ENCODE assay signal across 8 mouse cellular contexts in genomic region chr13:68581747-68582516, GRCm38 (mm10). TPM values are rescaled to one million over a fixed set of nuclear protein-coding genes. Genes with fewer than 3 reads are reported as not detected.
DNase-seq lines count a peak whose midpoint lies in the region; ATAC-seq and TF ChIP-seq lines count a peak whose summit lies in the region.

TSS of gene Mtrr (minus strand) at chr13:68582149.
TSS of gene Fastkd3 (plus strand) at chr13:68582234.

- no peaks in the 10 kb centered on the region for H3K27me3 ChIP-seq in G1E (ENCODE audit: insufficient read depth, low read length)
- H3K27me3 ChIP-seq in forebrain, embryonic 16.5 days (replicated peaks; ENCODE audit: control insufficient read depth, insufficient read depth, low read length): no peaks in the 10 kb centered on the region
- H3K27me3 ChIP-seq in lung, embryonic 14.5 days (ENCODE audit: insufficient read depth, low read length): no peaks in the 10 kb centered on the region
- no peaks in the 10 kb centered on the region for H3K27me3 ChIP-seq in thymus, adult 2 months (ENCODE audit: control insufficient read depth, insufficient read depth, low read length)

- TF ChIP-seq POLR2A in olfactory bulb, adult 2 months (IDR thresholded peaks at IDR 0.05; ENCODE audit: insufficient read depth, low read depth, low read length): peak; percentile 95
- peak; percentile 81 for TF ChIP-seq POLR2A in thymus, adult 2 months (IDR thresholded peaks at IDR 0.05; ENCODE audit: control insufficient read depth, extremely low read depth, insufficient read depth, low read length, poor library complexity)

- peak within 1 kb of the TSS; percentile 76 for H3K4me3 ChIP-seq in G1E (ENCODE audit: low read depth, low read length)
- peak within 1 kb of the TSS; percentile 89 for H3K4me3 ChIP-seq in forebrain, embryonic 16.5 days (replicated peaks; ENCODE audit: low read length)
- peak within 1 kb of the TSS; percentile 85 for H3K4me3 ChIP-seq in layer of hippocampus, adult 2 months
- H3K4me3 ChIP-seq in lung, embryonic 14.5 days (ENCODE audit: low read depth, low read length): peak within 1 kb of the TSS; percentile 82
- peak within 1 kb of the TSS; percentile 81 for H3K4me3 ChIP-seq in olfactory bulb, adult 2 months (ENCODE audit: insufficient read depth, low read depth, low read length)
- peak within 1 kb of the TSS; percentile 71 for H3K4me3 ChIP-seq in thymus, adult 2 months (ENCODE audit: control insufficient read depth, insufficient read depth, low read length)

- H3K9ac ChIP-seq in forebrain, embryonic 16.5 days (replicated peaks; ENCODE audit: low read depth, low read length): peak within 1 kb of the TSS; percentile 82
- peak within 1 kb of the TSS; percentile 84 for H3K9ac ChIP-seq in lung, embryonic 14.5 days

- H3K36me3 ChIP-seq in G1E (replicated peaks): peaks cover 68% of the 10 kb centered on the region
- H3K36me3 ChIP-seq in forebrain, embryonic 16.5 days (ENCODE audit: control insufficient read depth, insufficient read depth): peaks cover 24% of the 10 kb centered on the region
- H3K36me3 ChIP-seq in lung, embryonic 14.5 days (ENCODE audit: insufficient read depth): peaks cover 48% of the 10 kb centered on the region
- H3K36me3 ChIP-seq in thymus, adult 2 months (ENCODE audit: control insufficient read depth, insufficient read depth, low read length): peaks cover 7% of the 10 kb centered on the region; the same call in 1 of the 2 replicates

- peak; percentile 87 for DNase-seq in G1E (ENCODE audit: low spot score)
- DNase-seq in cerebellum, adult 18-20 months: peak; percentile 97 to 99
- DNase-seq in heart, postnatal 36 days: peak; percentile 98
- peak; percentile 97 to 99 for DNase-seq in layer of hippocampus, adult 2 months (ENCODE audit: low spot score in 2 of 2)
- DNase-seq in lung, embryonic 14.5 days: peak; percentile 98
- peak; percentile 95 for DNase-seq in thymus, adult 2 months

- H3K27ac ChIP-seq in forebrain, embryonic 16.5 days (ENCODE audit: low read length): peak within 1 kb of the TSS; percentile 82
- H3K27ac ChIP-seq in layer of hippocampus, adult 2 months: peak within 1 kb of the TSS; percentile 90
- H3K27ac ChIP-seq in lung, embryonic 14.5 days (ENCODE audit: low read depth): peak within 1 kb of the TSS; percentile 84
- H3K27ac ChIP-seq in olfactory bulb, adult 2 months (ENCODE audit: insufficient read depth, low read depth, low read length): no peak within 1 kb of the TSS
- H3K27ac ChIP-seq in thymus, adult 2 months (ENCODE audit: control insufficient read depth, insufficient read depth, low read length): peak within 1 kb of the TSS; percentile 5; the same call in 1 of the 2 replicates

- TF ChIP-seq CTCF in G1E (IDR thresholded peaks at IDR 0.05; ENCODE audit: low read depth, low read length): no peak
- TF ChIP-seq CTCF in layer of hippocampus, adult 2 months (conservative IDR thresholded peaks at IDR 0.05): no peak
- TF ChIP-seq CTCF in lung, embryonic 14.5 days (IDR thresholded peaks at IDR 0.05; ENCODE audit: low read depth): no peak
- no peak for TF ChIP-seq CTCF in olfactory bulb, adult 2 months (IDR thresholded peaks at IDR 0.05; ENCODE audit: insufficient read depth, low read depth, low read length)
- TF ChIP-seq CTCF in thymus, adult 2 months (IDR thresholded peaks at IDR 0.05; ENCODE audit: borderline replicate concordance, control insufficient read depth, extremely low read depth, insufficient read depth, low read length, poor library complexity): peak; percentile 63; the same call in 1 of the 2 replicates

- peak; percentile 79 for ATAC-seq in G1E (ENCODE audit: extremely low read depth, insufficient number of reproducible peaks, low FRiP score, poor library complexity, severe bottlenecking)
- ATAC-seq in forebrain, embryonic 16.5 days: peak; percentile 100
- ATAC-seq in lung, embryonic 14.5 days (ENCODE audit: insufficient read depth): peak; percentile 100

- intact Hi-C loops in heart, postnatal 36 days (cut with DNase I): loop anchor here (5.0 kb wide), 2 partner anchors 1030 to 1230 kb away; partner anchors contain the start of gene Srd5a1

- peaks cover 47% of the 10 kb centered on the region for H3K4me1 ChIP-seq in G1E (ENCODE audit: insufficient read depth, low read depth, low read length)
- H3K4me1 ChIP-seq in forebrain, embryonic 16.5 days (replicated peaks; ENCODE audit: control insufficient read depth, insufficient read depth, low read length): peaks cover 23% of the 10 kb centered on the region
- no peaks in the 10 kb centered on the region; the same call in 1 of the 2 replicates for H3K4me1 ChIP-seq in lung, embryonic 14.5 days (ENCODE audit: insufficient read depth)
- peaks cover 6% of the 10 kb centered on the region for H3K4me1 ChIP-seq in olfactory bulb, adult 2 months (ENCODE audit: control insufficient read depth, insufficient read depth, low read length)
- H3K4me1 ChIP-seq in thymus, adult 2 months (replicated peaks; ENCODE audit: control insufficient read depth, insufficient read depth, low read length): no peaks in the 10 kb centered on the region; the same call in 1 of the 2 replicates

- H3K4me2 ChIP-seq in forebrain, embryonic 16.5 days (ENCODE audit: low read length): peak within 1 kb of the TSS; percentile 84
- H3K4me2 ChIP-seq in lung, embryonic 14.5 days: peak within 1 kb of the TSS; percentile 84

- WGBS in forebrain, embryonic 16.5 days: under 1% methylated on average over 81 of the region's 81 CpGs
- under 1% methylated on average over 81 of the region's 81 CpGs for WGBS in lung, embryonic 14.5 days
- under 1% methylated on average over 81 of the region's 81 CpGs for WGBS in olfactory bulb, adult 2 months
- under 1% methylated on average over 81 of the region's 81 CpGs for WGBS in thymus, adult 2 months

- no peaks in the 10 kb centered on the region for H3K9me3 ChIP-seq in G1E (replicated peaks)
- no peaks in the 10 kb centered on the region for H3K9me3 ChIP-seq in forebrain, embryonic 16.5 days (ENCODE audit: control insufficient read depth, low read length)
- H3K9me3 ChIP-seq in lung, embryonic 14.5 days (ENCODE audit: low read depth, low read length): no peaks in the 10 kb centered on the region

RNA-seq across cellular contexts. Expression of gene Mtrr, which starts in this region (rescaled TPM):
- total RNA-seq in G1E (2014; fragmentation: Nextera tagmentation): 27.4 and 28.1 TPM in 2 replicates
- total RNA-seq in G1E (2017): 19.6 and 20.7 TPM in 2 replicates
- polyA plus RNA-seq in G1E (2012): 8.0 and 10.1 TPM in 2 replicates
- 13.7 and 17.3 TPM in 2 replicates for polyA plus RNA-seq in forebrain, embryonic 16.5 days (2015; fragmentation: Nextera tagmentation; extraction: Ambion mirVana)
- 10 to 100 TPM; 13.4 to 15.6 TPM for total RNA-seq in heart, postnatal 36 days (2021)
- 10 to 100 TPM; 24.0 to 26.8 TPM for total RNA-seq in layer of hippocampus, adult 2 months (2021)
- polyA plus RNA-seq in lung, embryonic 14.5 days (2014; fragmentation: Nextera tagmentation; extraction: Ambion mirVana): 21.6 and 23.8 TPM in 2 replicates
- not detected in 2 replicates for polyA plus RNA-seq in olfactory bulb, adult 2 months (2012; ENCODE audit: insufficient read depth, insufficient read length, low replicate concordance, missing spikeins)
- polyA plus RNA-seq in thymus, adult 2 months (2012; rRNA removed): 13.0 and 15.3 TPM in 2 replicates

RNA-seq across cellular contexts. Expression of gene Fastkd3, which starts in this region (rescaled TPM):
- 21.3 and 23.5 TPM in 2 replicates for total RNA-seq in G1E (2014; fragmentation: Nextera tagmentation)
- total RNA-seq in G1E (2017): 21.1 and 21.4 TPM in 2 replicates
- polyA plus RNA-seq in G1E (2012): 1.0 and 1.9 TPM in 2 replicates
- 29.7 and 29.8 TPM in 2 replicates for polyA plus RNA-seq in forebrain, embryonic 16.5 days (2015; fragmentation: Nextera tagmentation; extraction: Ambion mirVana)
- total RNA-seq in heart, postnatal 36 days (2021): 10 to 100 TPM; 12.8 to 13.9 TPM
- 10 to 100 TPM; 18.3 to 19.2 TPM for total RNA-seq in layer of hippocampus, adult 2 months (2021)
- polyA plus RNA-seq in lung, embryonic 14.5 days (2014; fragmentation: Nextera tagmentation; extraction: Ambion mirVana): 39.1 and 41.0 TPM in 2 replicates
- not detected in 2 replicates for polyA plus RNA-seq in olfactory bulb, adult 2 months (2012; ENCODE audit: insufficient read depth, insufficient read length, low replicate concordance, missing spikeins)
- 26.7 and 31.5 TPM in 2 replicates for polyA plus RNA-seq in thymus, adult 2 months (2012; rRNA removed)
